Mouse (Mus musculus): ENCODE data around the gene Sf3a1. TPM values are rescaled to one million over a fixed set of nuclear protein-coding genes. Genes with fewer than 3 reads are reported as not detected.
"Not testable (repeated sequence)": the region's sequence is repeated elsewhere in the genome, so short reads cannot be mapped to it uniquely, and the experiment has no call there.

Gene Sf3a1
- 57.8 and 61.7 TPM in 2 replicates for polyA plus RNA-seq (2015; fragmentation: Nextera tagmentation; extraction: Ambion mirVana)

GRCm38 (mm10) chr11:4159808-4160708 is at the start of gene Sf3a1, which contains the start of gene Ccdc157:
TSS of gene Sf3a1 (plus strand) at chr11:4160350.
TSS of gene Ccdc157 (minus strand) at chr11:4160293.
- WGBS: 1% methylated on average over 54 of the region's 54 CpGs
- H3K9me3 ChIP-seq (replicated peaks): no peaks in the 10 kb centered on the region
- H3K9ac ChIP-seq: peak within 1 kb of the TSS; percentile 76

DNA sequence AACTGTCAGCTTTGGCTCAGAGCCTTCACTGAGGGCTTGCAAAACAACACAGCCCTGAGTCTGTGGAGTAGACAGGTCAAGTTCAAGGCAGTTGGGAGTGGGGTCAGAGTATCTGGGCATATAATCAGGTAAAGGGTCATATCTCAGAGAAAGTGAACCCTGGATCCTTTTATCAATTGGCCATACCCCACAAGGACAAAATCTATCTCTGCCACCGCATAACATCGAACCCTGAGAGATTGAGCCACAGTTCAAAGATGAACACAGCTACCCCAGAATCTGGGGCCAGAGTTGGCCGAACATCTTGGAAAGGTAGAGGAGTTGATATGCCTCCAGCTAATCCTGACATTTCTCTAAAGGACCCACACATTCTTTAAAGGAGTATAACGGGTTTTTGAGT is 48.1 kb upstream of the Sf3a1 start:
- H3K4me3 ChIP-seq (replicated peaks): no peak overlapping the region
- H3K4me1 ChIP-seq: no peaks in the 10 kb centered on the region
- no peak overlapping the region for H3K9ac ChIP-seq
- no peaks in the 10 kb centered on the region for H3K36me3 ChIP-seq
- no peak overlapping the region for H3K27ac ChIP-seq
- no peaks in the 10 kb centered on the region for H3K9me3 ChIP-seq (replicated peaks)
- ATAC-seq (replicated peaks; ENCODE audit: low FRiP score): no peak
- 95% methylated on average over 4 of the region's 4 CpGs for WGBS
- no peak overlapping the region for H3K4me2 ChIP-seq
- 0 out of 2 replicates have a peak, but pooled peaks cover 5% of the 10 kb centered on the region for H3K27me3 ChIP-seq

More at GRCm38 (mm10) chr11:4159808-4160708, at the start of gene Sf3a1, which contains the start of gene Ccdc157:
- H3K4me2 ChIP-seq: peak within 1 kb of the TSS; percentile 80
- H3K36me3 ChIP-seq: peaks cover 41% of the 10 kb centered on the region
- peaks cover 36% of the 10 kb centered on the region for H3K4me1 ChIP-seq
- no peaks in the 10 kb centered on the region for H3K27me3 ChIP-seq
- H3K4me3 ChIP-seq (replicated peaks): peak within 1 kb of the TSS; percentile 82
- ATAC-seq (replicated peaks; ENCODE audit: low FRiP score): peak; percentile 97
- H3K27ac ChIP-seq: peak within 1 kb of the TSS; percentile 90

DNA sequence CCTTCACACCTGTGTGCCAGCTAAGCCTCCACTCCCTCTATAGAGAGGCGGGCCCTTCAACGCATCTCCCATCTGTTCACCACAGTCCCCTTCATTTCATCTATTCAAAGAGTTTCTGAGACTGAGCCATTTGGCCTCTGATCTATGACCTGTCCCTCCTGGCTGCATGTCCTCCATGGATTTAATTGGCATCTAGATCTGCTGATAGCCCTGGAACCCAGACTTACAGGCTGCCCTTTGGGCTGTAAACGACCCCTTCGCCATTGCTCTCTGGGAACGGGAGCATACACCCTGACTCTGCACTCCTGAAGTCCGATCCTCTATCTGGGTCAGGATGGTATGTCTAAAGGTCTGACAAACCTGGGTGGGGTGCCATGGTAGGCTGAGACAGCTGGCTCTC is 47.3 kb upstream of the Sf3a1 start:
- Histone ChIP-seq H3K36me3 (no peaks in the 10 kb centered on the region), H3K9me3 (replicated peaks) (no peaks in the 10 kb centered on the region), H3K9ac (no peak overlapping the region), H3K27me3 (peaks cover 13% of the 10 kb centered on the region), H3K4me2 (no peak overlapping the region), H3K4me1 (peaks cover 5% of the 10 kb centered on the region), H3K4me3 (replicated peaks) (no peak overlapping the region), H3K27ac (no peak overlapping the region)
- ATAC-seq (replicated peaks; ENCODE audit: low FRiP score): no peak
- WGBS: 54% methylated on average over 6 of the region's 6 CpGs

DNA sequence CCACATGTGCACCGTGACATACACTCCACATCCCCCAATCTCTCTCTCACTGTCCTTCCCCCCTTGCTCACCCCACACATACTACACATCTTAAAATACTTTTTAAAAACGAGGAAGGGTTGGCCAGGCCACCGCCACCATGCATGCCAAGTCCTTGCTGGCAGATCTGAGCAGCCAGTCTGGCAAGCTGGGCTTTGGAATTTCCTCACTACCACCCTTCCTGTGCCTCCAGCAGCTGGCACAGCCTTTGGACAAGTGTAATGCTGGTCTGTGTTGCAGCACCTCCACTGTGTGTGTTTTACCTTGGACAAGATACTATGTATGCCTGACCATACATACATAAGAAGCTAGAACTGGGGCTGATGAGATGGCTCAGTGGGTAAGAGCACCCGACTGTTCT is 46.7 kb upstream of the Sf3a1 start:
- Histone ChIP-seq H3K4me1 (peaks cover 11% of the 10 kb centered on the region), H3K4me2 (no peak overlapping the region), H3K27me3 (peaks cover 19% of the 10 kb centered on the region), H3K36me3 (no peaks in the 10 kb centered on the region), H3K4me3 (replicated peaks) (no peak overlapping the region), H3K27ac (no peak overlapping the region), H3K9me3 (replicated peaks) (no peaks in the 10 kb centered on the region), H3K9ac (no peak overlapping the region)
- no peak for ATAC-seq (replicated peaks; ENCODE audit: low FRiP score)
- 84% methylated on average over 4 of the region's 4 CpGs for WGBS

GRCm38 (mm10) chr11:4113970-4114369 is 46.2 kb upstream of the Sf3a1 start:
- Histone ChIP-seq H3K27me3 (peaks cover 24% of the 10 kb centered on the region), H3K4me1 (peaks cover 15% of the 10 kb centered on the region), H3K9me3 (replicated peaks) (no peaks in the 10 kb centered on the region), H3K9ac (no peak overlapping the region), H3K4me2 (no peak overlapping the region), H3K27ac (no peak overlapping the region), H3K4me3 (replicated peaks) (no peak overlapping the region), H3K36me3 (no peaks in the 10 kb centered on the region)
- ATAC-seq (replicated peaks; ENCODE audit: low FRiP score): no peak
- WGBS: 83% methylated on average over 6 of the region's 6 CpGs

GRCm38 (mm10) chr11:4114541-4114940 is 45.6 kb upstream of the Sf3a1 start:
- ATAC-seq (replicated peaks; ENCODE audit: low FRiP score); H3K27ac ChIP-seq; H3K4me3 ChIP-seq (replicated peaks); H3K9me3 ChIP-seq (replicated peaks); H3K36me3 ChIP-seq; H3K4me2 ChIP-seq; H3K9ac ChIP-seq: not testable (repeated sequence)
- peaks cover 20% of the 10 kb centered on the region for H3K4me1 ChIP-seq
- H3K27me3 ChIP-seq: peaks cover 29% of the 10 kb centered on the region
- WGBS: 83% methylated on average over 6 of the region's 6 CpGs

GRCm38 (mm10) chr11:4115407-4115806 is 44.7 kb upstream of the Sf3a1 start:
- WGBS: 83% methylated on average over 4 of the region's 4 CpGs
- H3K9ac ChIP-seq: no peak overlapping the region
- peaks cover 35% of the 10 kb centered on the region for H3K27me3 ChIP-seq
- no peaks in the 10 kb centered on the region for H3K9me3 ChIP-seq (replicated peaks)
- peaks cover 20% of the 10 kb centered on the region for H3K4me1 ChIP-seq
- H3K4me3 ChIP-seq (replicated peaks): no peak overlapping the region
- H3K27ac ChIP-seq: no peak overlapping the region
- no peak overlapping the region for H3K4me2 ChIP-seq
- no peak for ATAC-seq (replicated peaks; ENCODE audit: low FRiP score)
- H3K36me3 ChIP-seq: no peaks in the 10 kb centered on the region

- Histone ChIP-seq H3K4me1 (peaks cover 20% of the 10 kb centered on the region), H3K36me3 (no peaks in the 10 kb centered on the region), H3K27ac (no peak overlapping the region), H3K9me3 (replicated peaks) (no peaks in the 10 kb centered on the region), H3K4me2 (no peak overlapping the region), H3K27me3 (peaks cover 41% of the 10 kb centered on the region), H3K4me3 (replicated peaks) (no peak overlapping the region), H3K9ac (no peak overlapping the region)
- 55% methylated on average over 11 of the region's 11 CpGs for WGBS
- ATAC-seq (replicated peaks; ENCODE audit: low FRiP score): no peak
These were observed 43.5 kb upstream of the Sf3a1 start for GRCm38 (mm10) chr11:4116458-4117141.

DNA sequence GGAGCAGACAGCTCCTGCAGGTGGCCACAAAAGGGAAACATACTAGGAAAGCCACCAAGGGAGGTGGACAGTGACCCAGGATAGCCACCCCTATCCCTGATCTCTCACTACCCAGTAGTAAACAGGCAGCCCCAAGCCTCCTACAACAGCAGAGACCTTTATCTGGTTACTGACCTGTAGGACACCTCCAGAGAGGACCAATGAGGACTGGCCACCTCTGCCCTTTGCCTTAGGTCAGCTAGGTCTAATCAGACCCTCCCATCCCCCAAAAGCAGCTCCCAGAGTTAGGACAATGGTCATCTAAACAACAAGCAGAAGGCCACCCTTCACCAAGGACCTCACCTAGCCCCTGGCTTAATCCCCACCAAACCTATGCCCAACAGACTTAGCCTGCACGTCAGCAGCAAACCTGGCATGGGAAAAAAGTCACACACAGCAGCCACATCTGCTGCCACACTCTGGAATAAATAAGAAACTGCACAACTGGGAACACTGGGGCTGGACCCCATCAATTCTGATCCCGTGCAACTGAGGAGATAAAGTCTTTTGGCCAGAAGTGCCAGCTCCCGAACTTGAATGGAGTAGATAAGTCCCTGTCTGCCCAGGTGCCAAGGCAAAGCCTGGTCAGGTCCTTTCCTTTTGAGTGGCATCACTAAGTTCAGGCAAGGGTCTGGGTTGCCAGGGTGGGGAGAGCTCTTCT is 42.6 kb upstream of the Sf3a1 start:
- Histone ChIP-seq H3K27ac (no peak overlapping the region), H3K9ac (no peak overlapping the region), H3K36me3 (no peaks in the 10 kb centered on the region), H3K27me3 (peaks cover 41% of the 10 kb centered on the region), H3K4me3 (replicated peaks) (peak overlapping the region; percentile 49), H3K4me2 (peak overlapping the region; percentile 87), H3K9me3 (replicated peaks) (no peaks in the 10 kb centered on the region), H3K4me1 (peaks cover 20% of the 10 kb centered on the region)
- ATAC-seq (replicated peaks; ENCODE audit: low FRiP score): no peak
- 25% methylated on average over 3 of the region's 3 CpGs for WGBS

DNA sequence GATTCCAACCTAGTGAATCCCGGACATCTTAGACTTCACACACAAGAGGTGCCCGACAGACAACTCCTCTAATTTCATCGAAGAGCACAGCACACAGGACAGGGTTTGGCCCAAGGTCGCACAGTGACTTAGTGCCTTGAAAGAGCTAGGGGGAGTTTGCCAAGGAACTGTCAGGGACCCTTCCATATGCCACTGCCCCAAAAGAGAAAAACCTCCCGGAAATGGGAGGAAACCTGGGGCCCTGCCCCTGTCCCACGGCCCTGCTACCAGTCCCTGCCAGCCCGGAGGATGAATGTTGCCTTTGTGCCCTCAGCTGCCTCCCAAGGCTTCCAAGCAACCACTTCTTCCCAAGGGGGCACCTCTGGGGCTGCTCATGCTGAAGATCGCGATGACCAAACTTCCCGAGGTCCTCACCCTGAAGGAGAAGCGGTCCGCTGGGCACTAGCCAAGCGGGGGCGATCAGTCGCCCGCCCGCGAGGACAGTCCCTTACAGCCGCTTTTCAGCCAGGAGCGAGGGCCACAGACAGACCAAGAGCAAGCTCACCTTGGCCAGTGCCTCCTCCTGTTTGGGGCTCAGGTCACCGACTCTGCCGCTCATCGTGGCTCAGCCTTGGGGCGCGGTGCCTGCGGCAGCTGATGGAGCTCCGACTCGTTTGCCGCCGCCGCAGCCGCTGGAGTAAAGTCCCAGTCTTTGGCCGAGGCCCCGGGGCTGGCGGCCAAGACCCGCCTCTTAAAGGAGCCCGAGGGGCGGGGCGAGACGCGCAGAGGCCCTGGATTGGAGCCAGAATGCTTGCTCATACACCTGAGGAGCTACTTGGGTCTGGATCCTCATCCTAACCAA is 41.8 kb upstream of the Sf3a1 start:
- peak; percentile 69 for ATAC-seq (replicated peaks; ENCODE audit: low FRiP score)
- no peaks in the 10 kb centered on the region for H3K9me3 ChIP-seq (replicated peaks)
- peak overlapping the region; percentile 87 for H3K4me2 ChIP-seq
- no peaks in the 10 kb centered on the region for H3K36me3 ChIP-seq
- H3K27me3 ChIP-seq: peaks cover 41% of the 10 kb centered on the region
- H3K27ac ChIP-seq: no peak overlapping the region
- H3K4me1 ChIP-seq: peaks cover 20% of the 10 kb centered on the region
- H3K4me3 ChIP-seq (replicated peaks): peak overlapping the region; percentile 49
- H3K9ac ChIP-seq: peak overlapping the region; percentile 37
- 2% methylated on average over 41 of the region's 41 CpGs for whole genome bisulfite sequencing

DNA sequence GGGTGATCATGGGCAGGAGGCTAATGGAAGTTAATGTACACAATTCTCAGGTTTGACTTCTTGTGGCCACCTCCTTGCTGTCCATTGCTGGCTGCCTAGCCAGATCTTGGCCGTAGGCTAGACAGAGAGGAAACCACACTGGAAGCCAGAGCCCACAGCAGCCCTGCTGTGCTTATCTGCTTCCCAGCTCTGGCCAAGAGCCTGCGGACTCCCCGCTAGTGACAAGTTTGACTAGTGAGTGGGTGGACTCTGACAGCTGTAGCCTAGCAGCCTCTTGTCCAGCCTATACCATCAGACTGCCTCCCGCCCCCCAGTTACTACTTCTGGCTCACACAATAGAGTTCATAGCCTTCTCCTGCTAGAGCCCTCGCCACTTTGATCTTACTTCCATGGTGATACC is 40.5 kb upstream of the Sf3a1 start:
- ATAC-seq (replicated peaks; ENCODE audit: low FRiP score): no peak
- H3K27me3 ChIP-seq: peaks cover 41% of the 10 kb centered on the region
- H3K9ac ChIP-seq: no peak overlapping the region
- H3K4me1 ChIP-seq: peaks cover 20% of the 10 kb centered on the region
- no peak overlapping the region for H3K4me2 ChIP-seq
- no peak overlapping the region for H3K27ac ChIP-seq
- no peak overlapping the region for H3K4me3 ChIP-seq (replicated peaks)
- no peaks in the 10 kb centered on the region for H3K9me3 ChIP-seq (replicated peaks)
- H3K36me3 ChIP-seq: no peaks in the 10 kb centered on the region
- WGBS: 74% methylated on average over 5 of the region's 5 CpGs

Data from kidney, embryonic 15.5 days (tissue).